Mouse (Mus musculus) heart, adult 18-20 months (tissue): ENCODE measurements around the gene Mri1. TPM values are rescaled to one million over a fixed set of nuclear protein-coding genes. Genes with fewer than 3 reads are reported as not detected.

Experiments used
- DNase-seq, 2 experiments: peaks; one replicate each; pipeline ENCODE4 v3.0.0; 2021 to 2022; ENCODE audit warnings: mixed read lengths in 1 of 2
- microRNA-seq, 2 experiments: library from miRNA; unstranded; fragments of <30 nt; microRNA quantifications; one replicate each; pipeline ENCODE4 v1.2.0; 2022
- total RNA-seq, 2 experiments: library from RNA; stranded (reverse); gene quantifications; 2 replicates each; pipeline ENCODE4 v1.2.3; 2021

Gene Mri1
- total RNA-seq, 2 experiments from 2014 or later, result 12.0 to 15.1 TPM

GRCm38 (mm10) chr8:84202938-84203917 is 53.9 kb downstream of the Mri1 start:
- peak; percentile 92 to 95 for DNase-seq

GRCm38 (mm10) chr8:84202466-84202865 is 54.7 kb downstream of the Mri1 start:
- DNase-seq, result peak; percentile 71 to 83

GRCm38 (mm10) chr8:84201545-84202245 is 55.4 kb downstream of the Mri1 start:
- DNase-seq, result peak; percentile 92 to 93

GRCm38 (mm10) chr8:84200652-84201544 is 56.2 kb downstream of the Mri1 start:
- DNase-seq, result peak; percentile 92 to 93

- no peak for DNase-seq
These were observed 57.0 kb downstream of the Mri1 start for GRCm38 (mm10) chr8:84200126-84200555.

Small RNAs within 50 kb of the gene (microRNA-seq; reads per million reads assigned to microRNA genes)
- gene Mir23a (56,423 to 95,794 reads per million in 2 experiments), gene Mir24-2 (0 reads per million in 2 experiments), gene Mir27a (2,723 to 3,878 reads per million in 2 experiments), gene Mir3074-2 (0 reads per million in 2 experiments)

Other genes with a start within 250 kb of the Mri1 start
- gene 2210011C24Rik, start 245.2 kb downstream of the Mri1 start, total RNA-seq, result 1 to 10 TPM; 2.0 to 3.1 TPM
- gene Palm3, start 235.9 kb downstream of the Mri1 start, total RNA-seq, result under 1 TPM; 0.30 to 0.33 TPM
- 1 to 10 TPM; 3.1 to 5.4 TPM for gene Il27ra, start 214.7 kb downstream of the Mri1 start, total RNA-seq
- not detected for gene Rln3, start 212.3 kb downstream of the Mri1 start, total RNA-seq
- gene Gm10643, start 192.2 kb downstream of the Mri1 start, total RNA-seq, result 1 to 10 TPM; 4.2 to 5.0 TPM
- gene Rfx1, start 190.5 kb downstream of the Mri1 start, total RNA-seq, result 1 to 10 TPM; 8.3 to 9.1 TPM
- 1 to 10 TPM; 7.2 to 7.3 TPM for gene Dcaf15, start 152.6 kb downstream of the Mri1 start, total RNA-seq
- under 1 TPM in 1 of 2 experiments, not detected in 1; 0.10 TPM for gene Podnl1, start 131.3 kb downstream of the Mri1 start, total RNA-seq
- 10 to 100 TPM; 10.9 to 13.0 TPM for gene Cc2d1a, start 109.4 kb downstream of the Mri1 start, total RNA-seq
- gene 4930432K21Rik, start 109.3 kb downstream of the Mri1 start, total RNA-seq, result under 1 TPM; 0.35 to 0.59 TPM
- 1 to 10 TPM in 1 of 2 experiments, not detected in 1; 1.2 TPM for gene Nanos3, start 72.1 kb downstream of the Mri1 start, total RNA-seq
- gene Zswim4, start 20.3 kb downstream of the Mri1 start, total RNA-seq, result 1 to 10 TPM; 6.4 to 6.6 TPM
- 100 to 1,000 TPM; 213 to 219 TPM for gene D8Ertd738e, start 7.6 kb downstream of the Mri1 start, total RNA-seq
- gene Ccdc130, start 13.1 kb upstream of the Mri1 start, total RNA-seq, result 10 to 100 TPM in 1 of 2 experiments, 1 to 10 TPM in 1; 8.8 to 11.0 TPM
- gene Cacna1a, start 131.1 kb upstream of the Mri1 start, total RNA-seq, result 1 to 10 TPM; 2.3 to 4.3 TPM